Mouse (Mus musculus) v-Abl transformed pro-B cells (cell line): ENCODE measurements around the gene Aasdh.

Experiments used
- in situ Hi-C, 2 experiments: fragments of 400-800 bp; cut with MboI; formaldehyde crosslinking; loops; one replicate each; pipeline ENCODE4 v1.15.1; 2025; ENCODE audit not compliant: unreplicated experiment in 2 of 2

Aasdh gene

GRCm38 (mm10) chr5:76905405-76906154, at the start of gene Aasdh:
Gene Aasdh (minus strand): TSS chr5:76905514.
- in situ Hi-C loops, result loop anchor here (5.0 to 25.0 kb wide), 2 partner anchors 42 to 718 kb away; partner anchors contain the start of gene Tmem165 (in 1 of the 2)

- in situ Hi-C loops, result loop anchor here (5.0 to 25.0 kb wide), 2 partner anchors 52 to 367 kb away; partner anchors contain the start of gene Cep135 (in 1 of the 2)
These were observed 49.1 kb upstream of the Aasdh start for GRCm38 (mm10) chr5:76954271-76954900.

- in situ Hi-C loops, result loop anchor here (5.0 to 25.0 kb wide), 2 partner anchors 51 to 366 kb away; partner anchors contain the start of gene Cep135 (in 1 of the 2)
These were observed 48.5 kb upstream of the Aasdh start for GRCm38 (mm10) chr5:76953794-76954193.

- in situ Hi-C loops, result loop anchor here (5.0 to 25.0 kb wide), 2 partner anchors 50 to 365 kb away; partner anchors contain the start of gene Cep135 (in 1 of the 2)
These were observed 47.1 kb upstream of the Aasdh start for GRCm38 (mm10) chr5:76952112-76953040.

- in situ Hi-C loops, result loop anchor here (5.0 to 25.0 kb wide), 2 partner anchors 49 to 364 kb away; partner anchors contain the start of gene Cep135 (in 1 of the 2)
These were observed 46.1 kb upstream of the Aasdh start, which contains the start of the genes Paics and Ppat for GRCm38 (mm10) chr5:76951106-76952027. Gene Paics (plus strand): TSS chr5:76951307. Gene Ppat (minus strand): TSS chr5:76951578.

GRCm38 (mm10) chr5:76950343-76951105, 45.2 kb upstream of the Aasdh start:
- in situ Hi-C loops, result loop anchor here (5.0 to 25.0 kb wide), 2 partner anchors 48 to 363 kb away; partner anchors contain the start of gene Cep135 (in 1 of the 2)

- in situ Hi-C loops, result loop anchor here in 1 of 2 experiments (5.0 kb wide), 1 partner anchor 40 kb away; the partner anchor contains the start of gene Aasdh
These were observed 42.4 kb upstream of the Aasdh start for GRCm38 (mm10) chr5:76947758-76948157.

GRCm38 (mm10) chr5:76947142-76947541, 41.8 kb upstream of the Aasdh start:
- in situ Hi-C loops, result loop anchor here in 1 of 2 experiments (5.0 kb wide), 1 partner anchor 40 kb away; the partner anchor contains the start of gene Aasdh

- in situ Hi-C loops, result loop anchor here in 1 of 2 experiments (5.0 kb wide), 1 partner anchor 38 kb away; the partner anchor contains the start of gene Aasdh
These were observed 40.3 kb upstream of the Aasdh start for GRCm38 (mm10) chr5:76945678-76946033.

GRCm38 (mm10) chr5:76944965-76945677, 39.8 kb upstream of the Aasdh start:
- in situ Hi-C loops, result loop anchor here in 1 of 2 experiments (5.0 kb wide), 1 partner anchor 38 kb away; the partner anchor contains the start of gene Aasdh

- in situ Hi-C loops, result no loop called here
These were observed 37.2 kb upstream of the Aasdh start for GRCm38 (mm10) chr5:76942505-76942904.

GRCm38 (mm10) chr5:76941975-76942374, 36.7 kb upstream of the Aasdh start:
- in situ Hi-C loops, result no loop called here

- in situ Hi-C loops, result no loop called here
These were observed 34.4 kb upstream of the Aasdh start for GRCm38 (mm10) chr5:76939717-76940116.

GRCm38 (mm10) chr5:76929180-76929877, 24.0 kb upstream of the Aasdh start:
- in situ Hi-C loops, result no loop called here

- in situ Hi-C loops, result no loop called here
These were observed 23.0 kb upstream of the Aasdh start for GRCm38 (mm10) chr5:76928124-76928832.

GRCm38 (mm10) chr5:76924296-76924695, 19.0 kb upstream of the Aasdh start:
- in situ Hi-C loops, result loop anchor here in 1 of 2 experiments (25.0 kb wide), 1 partner anchor 737 kb away; the partner anchor contains the start of gene Tmem165
